Mouse (Mus musculus) spleen, adult 12 weeks (tissue): Measurements from ENCODE around the gene Mrtfa.
A peak's percentile ranks its signal among the peaks of the same experiment; 100 is the strongest.

ENCODE experiments used
- DNase-seq: peaks from one replicate; pipeline ENCODE4 v3.0.0; 2022; ENCODE audit warnings: low spot score

Gene Mrtfa

GRCm38 (mm10) chr15:80979611-80980010, 210.9 kb downstream of the Mrtfa start:
- DNase-seq: no peak

GRCm38 (mm10) chr15:80977620-80978334, 212.8 kb downstream of the Mrtfa start, which contains the start of gene Sgsm3:
Gene Sgsm3 (plus strand): TSS chr15:80977765.
- DNase-seq: peak; percentile 75

GRCm38 (mm10) chr15:80975666-80976065, 214.9 kb downstream of the Mrtfa start:
- DNase-seq: no peak

GRCm38 (mm10) chr15:80974311-80974710, 216.2 kb downstream of the Mrtfa start:
- DNase-seq: no peak

- DNase-seq: no peak
Measured at GRCm38 (mm10) chr15:80969371-80969770, 221.2 kb downstream of the Mrtfa start.
